ENCODE assay signal across 17 mouse cellular contexts in genomic region chr5:23994231-23994630, GRCm38 (mm10). TPM values are rescaled to one million over a fixed set of nuclear protein-coding genes. Genes with fewer than 3 reads are reported as not detected.
DNase-seq lines count a peak whose midpoint lies in the region; ATAC-seq and TF ChIP-seq lines count a peak whose summit lies in the region.
"Had no signal": no experiment of that assay in that cellular context is flagged by ENCODE, and none has a peak within 500 bp of the region (broad histone marks: within the 10 kb centered on the region; RNA-seq: fewer than 3 reads in every experiment).

No protein-coding gene starts in this region.

- H3K9me3 ChIP-seq in forebrain, embryonic 10.5 days, result no peaks in the 10 kb centered on the region
- H3K9me3 ChIP-seq in forebrain, postnatal 0 days (ENCODE audit: low read length), result no peaks in the 10 kb centered on the region
- no peaks in the 10 kb centered on the region for H3K9me3 ChIP-seq in hindbrain, embryonic 11.5 days (ENCODE audit: control insufficient read depth, low read length)
- H3K9me3 ChIP-seq in hindbrain, postnatal 0 days (ENCODE audit: low read length), result no peaks in the 10 kb centered on the region
- H3K9me3 ChIP-seq: limb, embryonic 13.5 days; neural tube, embryonic 15.5 days had no signal

- 83% methylated on average over 2 of the region's 2 CpGs for WGBS in forebrain, embryonic 10.5 days
- 33% methylated on average over 2 of the region's 2 CpGs for WGBS in forebrain, postnatal 0 days
- WGBS in hindbrain, embryonic 11.5 days, result 85% methylated on average over 2 of the region's 2 CpGs
- WGBS in hindbrain, postnatal 0 days, result 45% methylated on average over 2 of the region's 2 CpGs

- no peak for DNase-seq in forebrain, embryonic 10.5 days (ENCODE audit: extremely low spot score, low spot score)
- no peak for DNase-seq in forebrain, postnatal 0 days
- DNase-seq in hindbrain, embryonic 11.5 days (ENCODE audit: low spot score), result no peak
- no peak for DNase-seq in hindbrain, postnatal 0 days (ENCODE audit: low spot score)
- peak; percentile 63 for DNase-seq in retina, postnatal 1 day
- no peak for DNase-seq in retina, embryonic 14.5 days (ENCODE audit: low spot score)
- no peak for DNase-seq in embryo, embryonic 10.5 days (ENCODE audit: low spot score)
- DNase-seq in spleen, postnatal 4 days (ENCODE audit: low spot score in 2 of 2), result no peak
- DNase-seq: cerebellum, postnatal 14 days; kidney, adult 11 months; kidney, postnatal 14 days; lung, postnatal 14 days; thymus, adult 18-20 months had no signal

- peak overlapping the region; percentile 80 for H3K27ac ChIP-seq in forebrain, embryonic 10.5 days
- H3K27ac ChIP-seq in forebrain, postnatal 0 days (ENCODE audit: low read depth, low read length), result no peak overlapping the region
- peak overlapping the region; percentile 75; the same call in 1 of the 2 replicates for H3K27ac ChIP-seq in hindbrain, embryonic 11.5 days (ENCODE audit: low read depth, low read length)
- H3K27ac ChIP-seq in hindbrain, postnatal 0 days, result no peak overlapping the region
- H3K27ac ChIP-seq: liver, embryonic 14.5 days had no signal

- H3K36me3 ChIP-seq in forebrain, embryonic 10.5 days (replicated peaks), result peaks cover 13% of the 10 kb centered on the region
- no peaks in the 10 kb centered on the region for H3K36me3 ChIP-seq in forebrain, postnatal 0 days (ENCODE audit: insufficient read depth)
- no peaks in the 10 kb centered on the region for H3K36me3 ChIP-seq in hindbrain, embryonic 11.5 days (ENCODE audit: control insufficient read depth, insufficient read depth, low read length)
- no peaks in the 10 kb centered on the region for H3K36me3 ChIP-seq in hindbrain, postnatal 0 days (ENCODE audit: insufficient read depth, low read length)

- no peaks in the 10 kb centered on the region for H3K27me3 ChIP-seq in forebrain, embryonic 10.5 days (ENCODE audit: poor library complexity, severe bottlenecking)
- H3K27me3 ChIP-seq in forebrain, postnatal 0 days (ENCODE audit: insufficient read depth, low read length), result no peaks in the 10 kb centered on the region
- no peaks in the 10 kb centered on the region for H3K27me3 ChIP-seq in hindbrain, embryonic 11.5 days (ENCODE audit: control insufficient read depth, insufficient read depth, low read length)
- H3K27me3 ChIP-seq in hindbrain, postnatal 0 days (ENCODE audit: insufficient read depth, low read length), result no peaks in the 10 kb centered on the region
- H3K27me3 ChIP-seq: CH12.LX; limb, embryonic 13.5 days; neural tube, embryonic 15.5 days had no signal

- no peak overlapping the region for H3K9ac ChIP-seq in forebrain, postnatal 0 days
- no peak overlapping the region for H3K9ac ChIP-seq in hindbrain, embryonic 11.5 days (ENCODE audit: low read depth, low read length)
- no peak overlapping the region for H3K9ac ChIP-seq in hindbrain, postnatal 0 days (replicated peaks; ENCODE audit: low read length)
- H3K9ac ChIP-seq: limb, embryonic 13.5 days; liver, embryonic 14.5 days; neural tube, embryonic 15.5 days had no signal

- no peak for TF ChIP-seq CTCF in forebrain, postnatal 0 days (IDR thresholded peaks at IDR 0.05; ENCODE audit: low read depth)
- no peak for TF ChIP-seq CTCF in hindbrain, postnatal 0 days (IDR thresholded peaks at IDR 0.05; ENCODE audit: low read depth)

- H3K4me3 ChIP-seq in forebrain, embryonic 10.5 days, result no peak overlapping the region
- H3K4me3 ChIP-seq in forebrain, postnatal 0 days (ENCODE audit: low read depth, low read length), result no peak overlapping the region
- no peak overlapping the region for H3K4me3 ChIP-seq in hindbrain, embryonic 11.5 days (ENCODE audit: low read depth, low read length)
- H3K4me3 ChIP-seq in hindbrain, postnatal 0 days (ENCODE audit: low read length), result no peak overlapping the region
- H3K4me3 ChIP-seq: limb, embryonic 13.5 days; neural tube, embryonic 15.5 days had no signal

- H3K4me1 ChIP-seq in forebrain, embryonic 10.5 days, result peaks cover 27% of the 10 kb centered on the region
- H3K4me1 ChIP-seq in forebrain, postnatal 0 days (ENCODE audit: insufficient read depth), result peaks cover 14% of the 10 kb centered on the region
- peaks cover 2% of the 10 kb centered on the region; the same call in 1 of the 2 replicates for H3K4me1 ChIP-seq in hindbrain, embryonic 11.5 days (replicated peaks; ENCODE audit: control insufficient read depth, insufficient read depth, low read length)
- H3K4me1 ChIP-seq in hindbrain, postnatal 0 days (ENCODE audit: insufficient read depth, low read length), result peaks cover 14% of the 10 kb centered on the region

- H3K4me2 ChIP-seq in forebrain, postnatal 0 days (ENCODE audit: low read depth), result no peak overlapping the region
- H3K4me2 ChIP-seq in hindbrain, embryonic 11.5 days (replicated peaks; ENCODE audit: low read depth, low read length), result no peak overlapping the region
- no peak overlapping the region for H3K4me2 ChIP-seq in hindbrain, postnatal 0 days (ENCODE audit: low read depth, low read length)
- H3K4me2 ChIP-seq: neural tube, embryonic 15.5 days had no signal

- ATAC-seq in forebrain, postnatal 0 days, result no peak
- no peak for ATAC-seq in hindbrain, embryonic 11.5 days (ENCODE audit: low FRiP score)
- ATAC-seq in hindbrain, postnatal 0 days, result no peak

RNA-seq across cellular contexts. Expression of gene Fam126a, which starts 36.3 kb away (rescaled TPM):
- polyA plus RNA-seq in forebrain, embryonic 10.5 days (2016; fragmentation: Nextera tagmentation; extraction: Ambion mirVana), result 28.1 and 29.0 TPM in 2 replicates
- total RNA-seq in forebrain, postnatal 0 days (2014; rRNA removed), result 43.3 and 44.0 TPM in 2 replicates
- polyA plus RNA-seq in forebrain, postnatal 0 days (2015; fragmentation: Nextera tagmentation; extraction: Ambion mirVana), result 19.2 and 25.4 TPM in 2 replicates
- polyA plus RNA-seq in hindbrain, embryonic 11.5 days (2014; fragmentation: Nextera tagmentation; extraction: Ambion mirVana), result 38.8 and 42.1 TPM in 2 replicates
- total RNA-seq in hindbrain, postnatal 0 days (2014; rRNA removed), result 24.5 and 26.6 TPM in 2 replicates
- polyA plus RNA-seq in hindbrain, postnatal 0 days (2015; fragmentation: Nextera tagmentation; extraction: Ambion mirVana), result 16.5 and 17.7 TPM in 2 replicates

Comparison
In these comparisons a context has a peak if more than half of its experiments do, and no peak if none do; other contexts are left out.
1. H3K27ac ChIP-seq: peak in forebrain, embryonic 10.5 days (single experiment) and hindbrain, embryonic 11.5 days (single experiment); none in forebrain, postnatal 0 days (single experiment) and hindbrain, postnatal 0 days (single experiment).